Mouse (Mus musculus) midbrain, embryonic 11.5 days (tissue): ENCODE results near the gene Svs5. TPM values are rescaled to one million over a fixed set of nuclear protein-coding genes. Genes with fewer than 3 reads are reported as not detected.
"Not testable (repeated sequence)": the region's sequence is repeated elsewhere in the genome, so short reads cannot be mapped to it uniquely, and the experiment has no call there.

ENCODE experiments used
- ATAC-seq: fragments of 200-750 bp; cut with Nextera tagmentation; 2 replicates; pipeline ENCODE4 v1.8.0; 2017; ENCODE audit warnings: moderate TSS enrichment, moderate library complexity; ENCODE audit not compliant: low FRiP score
- DNase-seq: peaks from one replicate; pipeline ENCODE4 v3.0.0; 2015; ENCODE audit warnings: low spot score; ENCODE audit errors: missing footprints
- H3K27ac ChIP-seq: fragments of 300-500 bp; sonication (generic); 2 replicates; pipeline ENCODE4 v1.5.1; 2014; ENCODE audit warnings: low read depth, low read length
- H3K27me3 ChIP-seq: fragments of 300-500 bp; sonication (generic); 2 replicates; pipeline ENCODE4 v1.6.1; 2014; ENCODE audit warnings: mild to moderate bottlenecking, low read length, moderate library complexity, mixed read lengths; ENCODE audit not compliant: control insufficient read depth, insufficient read depth
- H3K36me3 ChIP-seq: fragments of 300-500 bp; sonication (generic); 2 replicates; pipeline ENCODE4 v1.6.1; 2014; ENCODE audit warnings: mild to moderate bottlenecking, low read length, moderate library complexity, mixed read lengths; ENCODE audit not compliant: control insufficient read depth, insufficient read depth
- H3K4me1 ChIP-seq: fragments of 300-500 bp; sonication (generic); 2 replicates; pipeline ENCODE4 v1.6.1; 2014; ENCODE audit warnings: low read length; ENCODE audit not compliant: control insufficient read depth, insufficient read depth
- H3K4me2 ChIP-seq: fragments of 300-500 bp; sonication (generic); 2 replicates; pipeline ENCODE4 v1.6.1; 2014; ENCODE audit warnings: mild to moderate bottlenecking, moderate library complexity
- H3K4me3 ChIP-seq: fragments of 300-500 bp; sonication (generic); 2 replicates; pipeline ENCODE4 v1.5.1; 2014; ENCODE audit warnings: low read depth, low read length
- H3K9ac ChIP-seq: fragments of 300-500 bp; sonication (generic); 2 replicates; pipeline ENCODE4 v1.6.1; 2014; ENCODE audit warnings: low read length
- H3K9me3 ChIP-seq: fragments of 300-500 bp; sonication (generic); 2 replicates; pipeline ENCODE4 v1.6.1; 2016; ENCODE audit warnings: low read length; ENCODE audit not compliant: control insufficient read depth
- WGBS: fragments of 180-500 bp; shearing (Covaris S2); extraction: QIAGEN DNeasy Blood & Tissue Kit; methylation state at CpG from one replicate; pipeline ENCODE4 v1.1.7; 2014; 5-methylcytosine and 5-hydroxymethylcytosine counted together
- polyA plus RNA-seq: library from polyadenylated mRNA; unstranded; fragments of >200 nt; fragmentation: Nextera tagmentation; extraction: Ambion mirVana; gene quantifications from 2 replicates; pipeline ENCODE4 v1.2.1, GENCODE M21; 2014

Svs5 gene
- polyA plus RNA-seq, result not detected in 2 replicates

GRCm38 (mm10) chr2:164332440-164332839, at the start of gene Svs5:
TSS of gene Svs5 (plus strand) at chr2:164332740.
- H3K4me2 ChIP-seq, H3K4me3 ChIP-seq, H3K36me3 ChIP-seq, ATAC-seq, H3K27me3 ChIP-seq, H3K9me3 ChIP-seq, DNase-seq, H3K4me1 ChIP-seq, H3K9ac ChIP-seq, H3K27ac ChIP-seq: not testable (repeated sequence)
- WGBS, result 80% methylated on average over 3 of the region's 3 CpGs

GRCm38 (mm10) chr2:164288968-164289367, 43.6 kb upstream of the Svs5 start, which contains the start of gene Svs3a:
TSS of gene Svs3a (plus strand) at chr2:164289268.
- H3K27ac ChIP-seq, H3K4me2 ChIP-seq, H3K27me3 ChIP-seq, H3K4me1 ChIP-seq, H3K36me3 ChIP-seq, H3K9ac ChIP-seq, H3K4me3 ChIP-seq, H3K9me3 ChIP-seq, DNase-seq, ATAC-seq: not testable (repeated sequence)
- WGBS, result 75% methylated on average over 1 of the region's 1 CpGs

GRCm38 (mm10) chr2:164312599-164312998, 19.9 kb upstream of the Svs5 start:
- H3K9ac ChIP-seq, result no peak overlapping the region
- no peak overlapping the region for H3K4me2 ChIP-seq
- no peak overlapping the region for H3K4me3 ChIP-seq
- H3K36me3 ChIP-seq, result no peaks in the 10 kb centered on the region
- ATAC-seq (no peak), DNase-seq (no peak)
- H3K27ac ChIP-seq, result no peak overlapping the region
- H3K4me1 ChIP-seq, result no peaks in the 10 kb centered on the region
- H3K27me3 ChIP-seq, result no peaks in the 10 kb centered on the region
- no peaks in the 10 kb centered on the region for H3K9me3 ChIP-seq
- WGBS, result 91% methylated on average over 5 of the region's 5 CpGs

DNA sequence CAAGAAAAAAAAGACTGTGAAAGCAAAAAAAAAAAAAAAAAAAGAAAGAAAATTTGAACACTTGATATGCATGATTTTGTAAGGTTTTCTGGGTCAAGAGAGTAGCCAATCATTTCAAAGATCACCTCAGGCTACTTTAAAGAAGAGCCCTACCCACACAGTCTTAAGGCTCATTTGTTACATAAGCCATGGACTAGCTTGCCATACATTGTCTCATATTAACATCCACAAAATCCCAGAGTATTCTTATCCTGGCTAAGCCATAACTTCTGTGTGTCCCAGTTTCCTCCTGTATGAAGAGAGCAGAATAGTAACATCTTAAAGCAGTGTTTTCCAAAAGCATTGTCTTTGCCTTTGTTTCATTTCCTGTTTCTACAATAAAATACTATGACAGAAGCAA, 17.1 kb upstream of the Svs5 start:
- not testable (repeated sequence) for ATAC-seq

DNA sequence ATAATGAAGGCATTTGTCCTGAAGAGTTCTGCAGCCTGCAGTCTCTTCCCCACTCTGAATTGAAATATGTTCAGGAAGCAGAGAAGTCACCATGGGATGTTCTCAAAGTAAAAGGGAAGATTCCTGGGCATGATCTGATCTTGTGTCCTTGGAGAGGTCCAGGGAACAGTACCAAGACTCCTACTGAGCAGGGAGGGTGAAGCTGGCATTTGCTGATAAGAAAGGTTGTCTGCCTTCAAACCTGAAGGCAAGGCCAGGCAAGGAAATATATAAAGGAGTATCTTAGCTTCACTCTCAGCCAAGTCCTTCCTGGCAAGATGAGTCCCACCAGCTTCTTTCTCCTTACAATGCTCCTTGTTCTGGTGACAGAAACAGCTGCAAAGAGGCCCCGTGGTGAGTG, 16.1 kb upstream of the Svs5 start, which contains the start of gene Svs6:
Gene Svs6 (plus strand): TSS at position 301 of the 400 bp plus-strand sequence.
- not testable (repeated sequence) for H3K36me3 ChIP-seq, H3K27ac ChIP-seq, ATAC-seq, H3K4me2 ChIP-seq, H3K4me3 ChIP-seq, H3K9ac ChIP-seq, H3K27me3 ChIP-seq, DNase-seq, H3K4me1 ChIP-seq, H3K9me3 ChIP-seq
- 89% methylated on average over 1 of the region's 1 CpGs for WGBS

More for the DNA sequence above, 17.1 kb upstream of the Svs5 start:
- not testable (repeated sequence) for H3K4me3 ChIP-seq, H3K27ac ChIP-seq, H3K9ac ChIP-seq, H3K9me3 ChIP-seq, H3K4me2 ChIP-seq, H3K4me1 ChIP-seq, H3K36me3 ChIP-seq, H3K27me3 ChIP-seq, DNase-seq

DNA sequence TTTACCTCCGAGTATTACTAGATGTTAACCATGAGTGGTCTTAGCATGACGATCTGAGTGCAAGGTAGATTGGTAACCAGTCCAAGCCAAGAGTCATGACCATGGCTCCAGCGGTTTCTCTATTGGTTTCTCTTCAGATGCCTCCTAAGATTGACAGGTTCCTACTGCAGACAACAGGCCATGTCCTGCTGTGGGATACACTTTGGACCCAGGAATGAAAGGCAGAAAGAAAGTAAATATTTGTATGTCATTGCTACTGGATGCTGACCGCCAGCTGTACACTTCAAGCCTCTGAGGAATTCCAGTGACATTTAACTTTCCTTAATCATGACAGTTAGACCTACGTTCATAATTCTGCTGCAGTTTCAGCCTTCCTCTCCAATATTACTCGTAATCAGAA, 11.6 kb upstream of the Svs5 start:
- Histone ChIP-seq H3K9me3 (no peaks in the 10 kb centered on the region), H3K27me3 (no peaks in the 10 kb centered on the region), H3K4me2 (no peak overlapping the region), H3K9ac (no peak overlapping the region), H3K27ac (no peak overlapping the region), H3K36me3 (no peaks in the 10 kb centered on the region), H3K4me1 (no peaks in the 10 kb centered on the region), H3K4me3 (no peak overlapping the region)
- ATAC-seq (no peak), DNase-seq (no peak)
- 86% methylated on average over 6 of the region's 6 CpGs for WGBS

- not testable (repeated sequence) for H3K4me1 ChIP-seq, ATAC-seq, H3K27ac ChIP-seq, H3K9ac ChIP-seq, H3K4me3 ChIP-seq, H3K36me3 ChIP-seq, H3K27me3 ChIP-seq, H3K9me3 ChIP-seq, H3K4me2 ChIP-seq, DNase-seq
- 64% methylated on average over 1 of the region's 1 CpGs for WGBS
These were observed 11.2 kb downstream of the Svs5 start for GRCm38 (mm10) chr2:164343732-164344131.

DNA sequence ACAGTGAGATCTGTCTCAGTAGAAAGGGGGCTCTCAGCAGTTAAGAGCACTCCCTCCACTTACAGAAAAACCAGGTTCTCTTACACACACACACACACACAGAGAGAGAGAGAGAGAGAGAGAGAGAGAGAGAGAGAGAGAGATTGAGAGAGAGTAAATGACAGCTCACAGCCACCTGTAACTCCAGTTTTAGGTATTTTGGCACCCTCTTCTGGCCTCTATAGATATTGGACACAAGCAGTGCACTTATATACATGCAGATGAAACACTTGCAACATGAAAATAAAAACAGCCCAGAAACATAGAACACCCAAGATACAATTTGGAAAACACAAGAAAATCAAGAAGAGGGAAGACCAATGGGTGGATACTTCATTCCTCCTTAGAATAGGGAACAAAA, 15.2 kb downstream of the Svs5 start:
- H3K27ac ChIP-seq, DNase-seq, H3K36me3 ChIP-seq, H3K27me3 ChIP-seq, H3K9me3 ChIP-seq, H3K4me1 ChIP-seq, H3K4me2 ChIP-seq, H3K4me3 ChIP-seq, H3K9ac ChIP-seq, ATAC-seq: not testable (repeated sequence)

GRCm38 (mm10) chr2:164348980-164349379, 16.4 kb downstream of the Svs5 start:
- no peaks in the 10 kb centered on the region for H3K9me3 ChIP-seq
- no peak overlapping the region for H3K4me2 ChIP-seq
- ATAC-seq (no peak), DNase-seq (no peak)
- no peaks in the 10 kb centered on the region for H3K36me3 ChIP-seq
- H3K4me3 ChIP-seq, result no peak overlapping the region
- 84% methylated on average over 3 of the region's 3 CpGs for WGBS
- H3K27ac ChIP-seq, result no peak overlapping the region
- no peaks in the 10 kb centered on the region for H3K27me3 ChIP-seq
- H3K4me1 ChIP-seq, result no peaks in the 10 kb centered on the region
- H3K9ac ChIP-seq, result no peak overlapping the region

DNA sequence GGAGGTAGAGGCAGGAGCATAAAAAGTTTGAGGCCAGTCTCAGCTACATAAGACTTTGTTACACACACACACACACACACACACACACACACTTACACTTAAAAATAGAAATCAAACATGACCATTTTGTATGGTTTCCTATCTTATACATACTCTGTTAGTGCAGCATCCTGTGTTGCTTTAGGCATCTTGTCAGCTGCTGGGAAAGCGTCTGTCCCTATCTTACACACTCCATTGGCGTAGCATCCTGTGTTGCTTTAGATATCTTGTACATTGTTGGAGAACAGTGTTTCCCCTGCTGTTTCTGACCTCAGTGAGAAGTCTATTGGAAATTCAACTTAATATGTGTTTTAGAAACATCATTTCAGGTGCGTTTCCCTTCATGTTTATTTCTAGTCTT, 20.2 kb downstream of the Svs5 start:
- ATAC-seq, result no peak
- Histone ChIP-seq H3K9me3 (no peaks in the 10 kb centered on the region), H3K4me2 (no peak overlapping the region), H3K36me3 (no peaks in the 10 kb centered on the region), H3K27me3 (no peaks in the 10 kb centered on the region), H3K9ac (no peak overlapping the region), H3K27ac (no peak overlapping the region), H3K4me3 (no peak overlapping the region), H3K4me1 (no peaks in the 10 kb centered on the region)
- DNase-seq, result no peak
- WGBS, result 86% methylated on average over 3 of the region's 3 CpGs
